Mouse (Mus musculus) hindbrain, embryonic 16.5 days (tissue): ENCODE measurements around the gene Timp3. TPM values are rescaled to one million over a fixed set of nuclear protein-coding genes. Genes with fewer than 3 reads are reported as not detected.

Experiments used
- ATAC-seq: fragments of 200-750 bp; cut with Nextera tagmentation; 2 replicates; pipeline ENCODE4 v1.8.0; 2017; ENCODE audit warnings: moderate TSS enrichment, moderate library complexity
- H3K27ac ChIP-seq: fragments of 300-500 bp; sonication (generic); 2 replicates; pipeline ENCODE4 v1.5.1; 2014; ENCODE audit warnings: low read depth, mild to moderate bottlenecking, control low read depth, low read length, moderate library complexity
- H3K27me3 ChIP-seq: fragments of 300-500 bp; sonication (generic); replicated peaks from 2 replicates; pipeline ENCODE4 v1.6.1; 2014; ENCODE audit warnings: low read length; ENCODE audit not compliant: control insufficient read depth, insufficient read depth
- H3K36me3 ChIP-seq: fragments of 300-500 bp; sonication (generic); 2 replicates; pipeline ENCODE4 v1.6.1; 2014; ENCODE audit warnings: mild to moderate bottlenecking, low read length, moderate library complexity, mixed read lengths; ENCODE audit not compliant: control insufficient read depth, insufficient read depth
- H3K4me1 ChIP-seq: fragments of 300-500 bp; sonication (generic); 2 replicates; pipeline ENCODE4 v1.6.1; 2014; ENCODE audit warnings: low read depth, low read length; ENCODE audit not compliant: control insufficient read depth, insufficient read depth
- H3K4me2 ChIP-seq: fragments of 300-500 bp; sonication (generic); 2 replicates; pipeline ENCODE4 v1.6.1; 2014; ENCODE audit warnings: mild to moderate bottlenecking, low read length, control low read depth, moderate library complexity
- H3K4me3 ChIP-seq: fragments of 300-500 bp; sonication (generic); 2 replicates; pipeline ENCODE4 v1.5.1; 2014; ENCODE audit warnings: mild to moderate bottlenecking, low read length, control low read depth, moderate library complexity
- H3K9ac ChIP-seq: fragments of 300-500 bp; sonication (generic); 2 replicates; pipeline ENCODE4 v1.6.1; 2014; ENCODE audit warnings: low read depth, mild to moderate bottlenecking, control low read depth, low read length, moderate library complexity
- H3K9me3 ChIP-seq: fragments of 300-500 bp; sonication (generic); 2 replicates; pipeline ENCODE4 v1.6.1; 2014; ENCODE audit warnings: mild to moderate bottlenecking, low read length, moderate library complexity; ENCODE audit not compliant: control insufficient read depth
- WGBS: fragments of 180-500 bp; shearing (Covaris S2); extraction: QIAGEN DNeasy Blood & Tissue Kit; methylation state at CpG from one replicate; pipeline ENCODE4 v1.1.7; 2014; 5-methylcytosine and 5-hydroxymethylcytosine counted together
- polyA plus RNA-seq: library from polyadenylated mRNA; unstranded; fragments of >200 nt; fragmentation: Nextera tagmentation; extraction: Ambion mirVana; gene quantifications from 2 replicates; pipeline ENCODE4 v1.2.1, GENCODE M21; 2015

Gene Timp3
- polyA plus RNA-seq, 1 experiment from 2014 or later = 56.1 TPM

DNA sequence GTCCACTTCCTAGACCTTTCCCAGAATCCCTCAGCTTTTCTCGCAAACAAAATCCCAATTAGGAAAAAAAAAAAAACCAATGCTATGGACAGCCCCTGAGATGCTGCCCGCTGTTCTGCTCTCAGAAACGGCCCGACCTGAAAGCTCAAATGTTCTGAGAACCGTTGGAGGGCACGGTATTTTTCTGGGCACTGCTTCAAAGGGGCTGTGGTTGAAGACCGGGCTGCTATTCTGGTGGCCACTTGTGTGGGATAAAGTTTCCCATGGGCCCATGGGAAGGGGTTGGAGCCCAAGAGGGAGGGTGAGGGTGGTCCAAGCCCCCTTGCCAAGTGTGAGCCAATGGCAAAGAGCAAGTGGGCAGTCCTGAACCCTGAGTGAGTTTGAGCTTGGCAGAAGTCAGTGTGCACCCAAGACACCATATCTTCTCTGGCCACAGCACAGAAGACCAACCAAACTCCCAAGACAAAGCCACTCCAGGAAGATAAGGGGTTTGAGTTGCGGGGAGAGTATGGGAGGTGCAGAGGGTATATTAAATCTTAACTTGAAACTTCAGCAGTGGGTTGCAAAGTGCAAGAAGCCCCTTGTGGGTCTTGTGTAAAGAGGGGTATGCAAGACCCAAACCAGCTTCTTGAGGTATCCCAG, 29.2 kb downstream of the Timp3 start:
- Histone ChIP-seq H3K4me3 (no peak overlapping the region), H3K4me1 (peaks cover 9% of the 10 kb centered on the region), H3K36me3 (no peaks in the 10 kb centered on the region), H3K9ac (no peak overlapping the region), H3K4me2 (no peak overlapping the region), H3K27ac (no peak overlapping the region), H3K27me3 (no peaks in the 10 kb centered on the region), H3K9me3 (no peaks in the 10 kb centered on the region)
- ATAC-seq = no peak
- WGBS = 83% methylated on average over 8 of the region's 8 CpGs

DNA sequence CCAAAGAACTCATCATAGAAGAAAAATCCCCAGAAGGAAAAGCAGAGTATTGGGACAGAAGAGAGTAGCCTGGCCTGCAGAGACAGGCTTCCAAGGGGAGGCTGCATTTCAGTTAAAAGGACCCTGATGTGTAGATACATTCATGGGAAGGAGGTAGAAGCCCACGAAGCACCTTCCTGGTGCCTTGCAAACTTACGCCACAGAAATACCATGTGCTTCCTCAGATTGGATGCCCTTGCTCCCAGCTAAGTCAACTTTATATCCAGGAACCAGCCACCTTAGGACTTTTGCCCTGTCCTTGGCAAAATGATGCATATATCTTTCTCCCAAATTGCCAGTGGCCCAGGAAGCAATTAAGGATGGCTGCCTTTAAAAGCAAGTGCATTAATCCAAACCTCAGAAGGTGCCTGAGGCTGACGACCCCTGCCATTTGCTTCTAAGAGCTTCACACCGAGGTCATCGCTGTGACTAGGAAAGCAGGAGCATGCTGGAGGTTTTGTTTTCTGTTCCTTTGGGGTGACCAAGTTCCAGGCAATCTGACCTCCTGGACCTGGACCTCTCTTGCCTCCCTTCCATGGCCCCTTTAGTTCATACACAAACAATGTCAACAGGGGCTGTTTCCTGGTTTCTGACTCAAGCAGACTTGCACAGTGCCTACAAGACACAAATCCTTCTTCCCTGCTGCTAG, 31.0 kb downstream of the Timp3 start:
- Histone ChIP-seq H3K27ac (peak overlapping the region; percentile 60), H3K36me3 (no peaks in the 10 kb centered on the region), H3K9ac (no peak overlapping the region), H3K4me2 (no peak overlapping the region), H3K9me3 (no peaks in the 10 kb centered on the region), H3K27me3 (no peaks in the 10 kb centered on the region), H3K4me3 (no peak overlapping the region), H3K4me1 (peaks cover 9% of the 10 kb centered on the region)
- 76% methylated on average over 5 of the region's 5 CpGs for WGBS
- ATAC-seq = no peak

DNA sequence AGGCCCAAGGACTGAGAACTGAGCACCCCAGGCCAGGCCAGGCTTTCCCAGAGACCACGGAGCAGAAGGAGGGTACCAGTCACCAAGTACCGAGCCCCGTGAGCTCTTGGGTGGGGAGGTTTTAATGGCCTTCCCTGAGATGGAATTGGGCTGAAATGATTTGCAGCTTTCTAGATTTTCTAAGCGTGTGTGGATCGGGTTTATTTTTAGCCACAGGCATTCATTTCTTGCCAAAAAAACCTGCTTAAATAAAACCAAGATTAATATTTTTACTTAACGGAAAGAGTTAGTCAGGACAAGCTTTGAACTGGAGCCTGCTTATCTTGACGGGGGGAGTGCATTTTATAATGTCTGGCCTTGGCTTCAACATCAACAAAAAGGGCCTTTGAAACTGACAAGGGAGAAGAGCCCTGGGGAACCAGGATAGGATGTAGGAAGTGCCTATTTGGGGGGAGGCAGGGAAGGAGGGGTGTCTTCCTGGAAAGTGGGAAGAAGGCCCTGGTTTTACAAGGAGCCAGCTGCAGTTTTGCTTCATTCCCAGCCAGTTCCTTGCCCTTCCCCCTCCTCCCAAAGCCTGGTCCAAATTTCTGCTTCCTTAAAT, 31.6 kb downstream of the Timp3 start:
- H3K27me3 ChIP-seq = no peaks in the 10 kb centered on the region
- no peak overlapping the region for H3K9ac ChIP-seq
- no peak overlapping the region for H3K4me3 ChIP-seq
- no peaks in the 10 kb centered on the region for H3K9me3 ChIP-seq
- H3K27ac ChIP-seq = peak overlapping the region; percentile 60
- ATAC-seq = no peak
- no peaks in the 10 kb centered on the region for H3K36me3 ChIP-seq
- WGBS = 55% methylated on average over 7 of the region's 7 CpGs
- no peak overlapping the region for H3K4me2 ChIP-seq
- peaks cover 9% of the 10 kb centered on the region for H3K4me1 ChIP-seq

DNA sequence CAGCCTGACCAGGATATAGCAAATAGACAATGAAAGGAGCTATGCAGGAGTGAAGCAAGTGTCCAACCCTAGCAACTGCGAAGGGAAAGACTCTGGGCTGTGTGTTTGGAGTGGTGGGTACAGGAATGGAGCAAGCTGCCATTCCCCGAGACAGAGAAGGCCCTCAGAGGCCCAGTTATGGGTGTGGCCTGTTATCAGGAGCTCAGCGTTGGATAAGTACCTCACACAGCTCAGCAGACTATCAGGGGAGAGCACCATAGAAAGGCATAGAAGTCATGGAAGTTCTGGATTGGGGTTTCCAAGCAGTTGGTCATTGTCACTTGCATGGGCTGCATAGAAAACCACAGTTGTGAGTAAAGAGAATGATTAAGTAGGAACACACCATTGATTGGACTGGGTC, 32.8 kb downstream of the Timp3 start:
- Histone ChIP-seq H3K9ac (no peak overlapping the region), H3K36me3 (no peaks in the 10 kb centered on the region), H3K4me3 (no peak overlapping the region), H3K27me3 (no peaks in the 10 kb centered on the region), H3K4me1 (peaks cover 9% of the 10 kb centered on the region), H3K27ac (no peak overlapping the region), H3K4me2 (no peak overlapping the region), H3K9me3 (no peaks in the 10 kb centered on the region)
- ATAC-seq = 0 out of 2 replicates have a peak, but pooled peaks have one; percentile 7
- WGBS = 81% methylated on average over 3 of the region's 3 CpGs

DNA sequence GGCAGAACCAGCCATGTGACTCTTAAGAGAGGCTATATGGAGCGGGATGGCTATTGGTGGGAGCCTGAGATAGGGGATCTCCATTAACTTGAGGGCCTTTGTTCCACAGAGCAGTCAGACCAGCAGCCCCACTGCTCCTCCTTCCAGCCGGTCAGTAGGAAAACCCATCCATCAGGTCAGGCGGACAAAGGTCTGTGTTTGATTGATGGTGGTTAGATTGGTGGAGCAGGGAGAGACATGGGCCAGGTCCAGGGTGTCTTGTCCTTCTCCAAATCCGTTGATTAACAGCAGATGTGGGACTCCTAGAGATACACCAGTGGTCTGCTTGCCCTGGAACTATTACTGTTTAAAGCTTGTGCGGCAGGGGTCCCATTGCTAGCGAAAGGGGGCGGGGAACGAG, 34.4 kb downstream of the Timp3 start:
- Histone ChIP-seq H3K27ac (no peak overlapping the region), H3K9me3 (no peaks in the 10 kb centered on the region), H3K4me1 (peaks cover 9% of the 10 kb centered on the region), H3K27me3 (no peaks in the 10 kb centered on the region), H3K4me2 (no peak overlapping the region), H3K4me3 (no peak overlapping the region), H3K9ac (no peak overlapping the region), H3K36me3 (no peaks in the 10 kb centered on the region)
- WGBS = 34% methylated on average over 8 of the region's 8 CpGs
- ATAC-seq = no peak

DNA sequence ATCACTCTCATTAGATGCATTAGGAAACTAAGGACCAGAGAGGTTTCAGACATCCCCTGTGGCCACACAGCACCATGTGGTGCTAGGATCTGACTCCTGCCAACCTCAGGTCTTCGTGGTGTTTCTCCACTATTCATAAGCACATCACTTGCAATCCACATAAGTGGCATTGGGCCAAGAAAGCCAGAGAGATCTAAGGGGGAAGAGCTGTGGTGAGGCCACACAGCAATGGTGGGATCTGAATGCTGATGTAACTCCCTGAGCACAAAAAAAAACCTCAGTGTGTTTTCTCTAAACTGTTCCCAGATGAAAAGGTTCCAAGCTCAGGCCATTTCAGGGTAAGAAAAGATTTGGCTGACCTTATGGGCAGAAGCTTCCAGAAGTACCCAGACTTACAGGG, 36.3 kb downstream of the Timp3 start:
- no peak for ATAC-seq
- no peak overlapping the region for H3K9ac ChIP-seq
- H3K9me3 ChIP-seq = no peaks in the 10 kb centered on the region
- H3K27ac ChIP-seq = no peak overlapping the region
- H3K4me3 ChIP-seq = no peak overlapping the region
- no peaks in the 10 kb centered on the region for H3K27me3 ChIP-seq
- H3K4me1 ChIP-seq = peaks cover 12% of the 10 kb centered on the region
- H3K36me3 ChIP-seq = no peaks in the 10 kb centered on the region
- no peak overlapping the region for H3K4me2 ChIP-seq
- WGBS = 34% methylated on average over 1 of the region's 1 CpGs

DNA sequence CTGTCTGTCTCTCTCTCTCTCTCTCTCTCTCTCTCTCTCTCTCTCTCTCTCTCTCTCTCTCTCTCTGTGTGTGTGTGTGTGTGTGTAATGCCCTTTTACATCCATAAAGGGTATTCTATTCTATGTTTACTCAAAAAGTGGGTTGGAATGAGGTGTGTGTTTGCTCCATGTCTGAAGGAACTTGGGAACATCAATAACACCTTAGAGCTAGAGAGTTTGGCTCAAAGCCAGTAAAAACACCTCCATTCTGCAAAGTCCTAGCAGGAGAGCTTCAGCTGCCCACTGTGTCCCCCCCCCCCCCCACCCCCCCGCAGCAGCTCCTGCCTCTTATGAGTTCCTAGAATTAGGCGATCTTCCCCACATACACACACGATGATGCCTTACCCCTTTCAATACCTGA, 37.1 kb downstream of the Timp3 start:
- ATAC-seq = no peak
- H3K9ac ChIP-seq = no peak overlapping the region
- WGBS = 27% methylated on average over 3 of the region's 3 CpGs

DNA sequence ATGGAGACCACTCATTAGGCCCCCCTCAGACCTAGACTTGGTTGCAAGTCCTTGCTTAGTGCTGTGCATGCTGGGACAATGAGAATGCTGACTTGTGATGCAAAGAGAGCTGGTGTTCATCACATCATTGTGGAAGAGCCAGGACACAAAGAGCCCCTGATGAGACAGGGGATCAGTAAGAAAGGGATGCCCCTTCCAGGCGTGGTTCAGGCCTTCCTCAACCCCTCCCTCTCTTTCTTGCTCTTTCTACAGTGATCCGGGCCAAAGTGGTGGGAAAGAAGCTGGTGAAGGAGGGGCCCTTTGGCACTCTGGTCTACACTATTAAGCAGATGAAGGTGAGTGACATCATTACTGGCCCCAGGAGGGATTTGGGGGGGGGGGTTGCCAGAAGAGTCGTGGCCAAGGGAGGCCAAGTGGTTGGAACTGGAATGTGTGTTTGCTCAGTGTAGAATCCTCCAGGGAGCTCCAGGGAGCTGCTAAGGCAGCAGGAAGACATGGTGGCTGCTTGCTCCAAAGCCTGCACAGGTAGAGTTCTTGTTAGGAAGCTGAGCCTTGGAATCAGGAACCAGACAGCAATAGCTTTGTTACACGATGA, 38.0 kb downstream of the Timp3 start:
- no peaks in the 10 kb centered on the region for H3K27me3 ChIP-seq
- no peaks in the 10 kb centered on the region for H3K9me3 ChIP-seq
- WGBS = 36% methylated on average over 4 of the region's 4 CpGs
- H3K36me3 ChIP-seq = no peaks in the 10 kb centered on the region
- no peak overlapping the region for H3K4me3 ChIP-seq
- H3K9ac ChIP-seq = no peak overlapping the region
- H3K27ac ChIP-seq = no peak overlapping the region
- H3K4me1 ChIP-seq = peaks cover 5% of the 10 kb centered on the region
- no peak overlapping the region for H3K4me2 ChIP-seq
- no peak for ATAC-seq

More for the DNA sequence above, 37.1 kb downstream of the Timp3 start:
- Histone ChIP-seq H3K27me3 (no peaks in the 10 kb centered on the region), H3K36me3 (no peaks in the 10 kb centered on the region), H3K4me3 (no peak overlapping the region), H3K4me1 (peaks cover 5% of the 10 kb centered on the region), H3K4me2 (no peak overlapping the region), H3K27ac (no peak overlapping the region), H3K9me3 (no peaks in the 10 kb centered on the region)

DNA sequence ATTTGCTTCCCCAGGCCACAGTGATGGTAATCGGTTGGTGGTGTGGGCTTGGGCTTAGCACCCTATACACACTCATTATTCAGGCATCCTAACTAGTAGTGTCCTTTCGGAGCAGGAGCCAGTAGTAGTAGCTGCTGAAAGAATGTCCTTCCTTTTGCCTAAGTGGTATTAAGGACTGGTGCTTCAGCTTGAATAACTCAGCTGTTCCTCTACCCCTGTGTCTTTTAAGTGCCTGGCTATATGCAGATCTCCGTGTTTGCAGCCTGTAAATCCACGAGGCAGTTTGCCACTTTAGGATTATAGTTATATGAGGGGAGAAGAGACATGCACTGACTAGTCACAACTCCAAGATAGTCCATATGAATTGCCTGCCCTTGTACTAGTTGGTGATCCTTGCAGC, 38.9 kb downstream of the Timp3 start:
- Histone ChIP-seq H3K4me3 (no peak overlapping the region), H3K4me2 (no peak overlapping the region), H3K9ac (no peak overlapping the region), H3K27ac (no peak overlapping the region), H3K36me3 (no peaks in the 10 kb centered on the region), H3K4me1 (peaks cover 5% of the 10 kb centered on the region), H3K27me3 (no peaks in the 10 kb centered on the region), H3K9me3 (no peaks in the 10 kb centered on the region)
- ATAC-seq = no peak
- 89% methylated on average over 4 of the region's 4 CpGs for WGBS
